Mouse (Mus musculus) gastrocnemius, adult 2 months (tissue): ENCODE measurements around the gene Cmtm1. TPM values are rescaled to one million over a fixed set of nuclear protein-coding genes. Genes with fewer than 3 reads are reported as not detected.

Source experiments
- DNase-seq: peaks from one replicate; pipeline ENCODE4 v3.0.0; 2022
- H3K27ac ChIP-seq: fragments of 200-600 bp; 2 replicates; pipeline ENCODE4 v1.8.1; 2022; ENCODE audit warnings: mild to moderate bottlenecking
- H3K4me3 ChIP-seq: fragments of 200-600 bp; 2 replicates; pipeline ENCODE4 v1.8.1; 2022; ENCODE audit warnings: mild to moderate bottlenecking, moderate library complexity
- CTCF ChIP-seq: fragments of 200-600 bp; IDR thresholded peaks from 2 replicates; pipeline ENCODE4 v1.8.1; 2022; ENCODE audit warnings: antibody characterized with exemption, mild to moderate bottlenecking, moderate library complexity
- intact Hi-C: fragments of 180-260 bp; cut with DNase I; formaldehyde crosslinking; loops from one replicate; pipeline ENCODE4 v1.15.1; 2025
- total RNA-seq, 2 experiments: library from RNA; stranded (reverse); gene quantifications; 2 replicates each; pipeline ENCODE4 v1.2.3; 2021

Gene Cmtm1
- total RNA-seq, 2 experiments from 2014 or later: not detected

DNA sequence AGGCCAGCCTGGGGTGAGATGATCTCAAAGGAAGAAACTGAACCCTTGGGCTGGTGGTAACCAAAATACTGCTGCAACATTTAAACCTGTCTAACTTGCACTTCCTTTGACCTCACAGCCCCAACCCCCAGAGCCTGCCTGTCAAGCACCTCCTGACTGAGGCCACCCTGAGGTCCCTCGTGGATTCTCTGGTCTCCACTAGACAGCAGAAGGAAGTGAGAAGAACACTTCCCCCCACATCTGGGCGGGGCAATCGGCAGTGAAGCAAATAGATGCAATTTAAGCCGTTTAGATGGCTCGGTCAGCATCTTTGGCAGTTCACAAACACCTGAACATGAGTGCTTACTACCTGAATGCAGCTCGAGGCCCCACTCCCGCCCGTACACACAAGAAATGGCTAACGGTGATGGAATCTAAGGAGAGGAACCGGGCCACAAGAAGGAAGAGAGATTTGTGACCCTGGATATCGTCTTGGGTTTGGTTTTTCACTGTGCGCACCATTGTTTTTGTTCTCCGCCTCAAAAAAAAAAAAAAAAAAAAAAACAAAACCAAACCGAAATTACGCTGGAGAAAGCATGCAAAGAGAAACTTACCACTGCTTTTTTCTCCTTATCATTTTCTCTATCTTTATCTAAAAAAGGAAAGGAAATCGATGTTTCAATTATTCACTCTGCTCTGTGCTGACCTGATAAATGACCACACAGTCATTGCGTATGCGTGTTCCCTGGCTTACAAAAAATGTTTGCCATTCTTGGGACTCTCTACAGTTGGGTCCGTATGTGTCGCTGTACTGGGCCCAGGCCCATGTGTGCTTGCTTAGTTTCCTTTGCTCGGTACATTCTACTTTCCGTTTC is 62.7 kb downstream of the Cmtm1 start:
- peak overlapping the region; percentile 93 for H3K27ac ChIP-seq
- intact Hi-C loops: loop anchor here (10.0 kb wide), 1 partner anchor 318 kb away; no protein-coding TSS in a partner anchor
- peak overlapping the region; percentile 98 for H3K4me3 ChIP-seq
- peak; percentile 34 for DNase-seq
- no peak for TF ChIP-seq CTCF

DNA sequence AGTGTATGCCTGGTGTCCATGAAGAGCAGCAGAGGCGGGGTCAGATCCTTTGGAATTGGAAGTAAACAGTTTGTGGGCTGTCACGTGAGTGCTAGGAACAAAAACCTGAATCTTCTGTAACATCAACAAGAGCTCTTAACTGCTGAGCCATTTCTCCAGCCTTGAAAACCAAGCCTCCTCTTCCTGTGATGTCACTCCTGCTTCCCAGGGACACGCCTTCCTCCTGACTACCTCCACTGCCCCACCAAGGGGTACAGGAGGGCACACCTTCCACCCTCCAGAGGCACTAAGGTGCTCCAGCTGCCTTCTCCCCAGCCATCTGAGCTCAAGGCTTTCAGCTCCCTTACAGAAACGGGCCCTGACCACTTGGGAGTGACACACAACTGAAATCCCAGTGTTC is 63.3 kb downstream of the Cmtm1 start:
- no peak overlapping the region for H3K27ac ChIP-seq
- DNase-seq: no peak
- no peak for TF ChIP-seq CTCF
- no peak overlapping the region for H3K4me3 ChIP-seq
- intact Hi-C loops: loop anchor here (10.0 kb wide), 1 partner anchor 318 kb away; no protein-coding TSS in a partner anchor

Other genes with a start within 250 kb of the Cmtm1 start
- 10 to 100 TPM; 36.4 to 46.9 TPM for gene Cdh5, start 208.5 kb downstream of the Cmtm1 start, total RNA-seq
- gene Bean1, start 139.7 kb downstream of the Cmtm1 start, total RNA-seq: under 1 TPM; 0.08 to 0.39 TPM
- 1 to 10 TPM; 2.7 to 3.6 TPM for gene Tk2, start 61.6 kb downstream of the Cmtm1 start, total RNA-seq
- 1 to 10 TPM; 1.4 to 3.8 TPM for gene Cklf, start 59.3 kb downstream of the Cmtm1 start, total RNA-seq
- not detected for gene Cmtm2a, start 17.0 kb downstream of the Cmtm1 start, total RNA-seq
- not detected for gene Gm45711, start 64 bp downstream of the Cmtm1 start, total RNA-seq
- gene Gm11020, start 11.4 kb upstream of the Cmtm1 start, total RNA-seq: not detected
- not detected for gene Cmtm2b, start 12.1 kb upstream of the Cmtm1 start, total RNA-seq
- 1 to 10 TPM; 3.5 to 8.5 TPM for gene Cmtm3, start 29.3 kb upstream of the Cmtm1 start, total RNA-seq
- gene Cmtm4, start 85.7 kb upstream of the Cmtm1 start, total RNA-seq: 1 to 10 TPM; 3.9 to 5.7 TPM
- gene Dync1li2, start 132.9 kb upstream of the Cmtm1 start, total RNA-seq: 100 to 1,000 TPM in 1 of 2 experiments, 10 to 100 TPM in 1; 99.8 to 100 TPM
- gene Terb1, start 199.8 kb upstream of the Cmtm1 start, total RNA-seq: not detected
- 10 to 100 TPM; 26.1 to 28.3 TPM for gene Nae1, start 224.5 kb upstream of the Cmtm1 start, total RNA-seq
- under 1 TPM; 0.98 to 0.99 TPM for gene Car7, start 224.5 kb upstream of the Cmtm1 start, total RNA-seq